Mouse (Mus musculus) E14TG2a.4 (cell line): Measurements from ENCODE around the gene Olfr172.

Experiments used
- H3K27me3 ChIP-seq: 2 replicates; pipeline ENCODE4 v1.6.1; 2014; ENCODE audit warnings: low read length, control low read depth; ENCODE audit not compliant: insufficient read depth
- H3K36me3 ChIP-seq: 2 replicates; pipeline ENCODE4 v1.6.1; 2014; ENCODE audit warnings: low read length, control low read depth; ENCODE audit not compliant: insufficient read depth
- H3K4me1 ChIP-seq: replicated peaks from 2 replicates; pipeline ENCODE4 v1.6.1; 2014; ENCODE audit warnings: low read depth, low read length, control low read depth
- H3K4me3 ChIP-seq: replicated peaks from 2 replicates; pipeline ENCODE4 v1.5.1; 2014; ENCODE audit warnings: mild to moderate bottlenecking, low read length
- H3K9me3 ChIP-seq: 2 replicates; pipeline ENCODE4 v1.6.1; 2014; ENCODE audit warnings: low read length, control low read depth
- CTCF ChIP-seq: conservative IDR thresholded peaks from 2 replicates; pipeline ENCODE4 v1.5.1; 2014; ENCODE audit warnings: low read length
- NANOG ChIP-seq: IDR thresholded peaks from 2 replicates; pipeline ENCODE4 v1.6.1; 2014; ENCODE audit warnings: borderline replicate concordance, low read length, mixed read lengths
- POU5F1 ChIP-seq: IDR thresholded peaks from 2 replicates; pipeline ENCODE4 v1.6.1; 2014; ENCODE audit warnings: low read length, borderline replicate concordance

Olfr172 gene

GRCm38 (mm10) chr16:58763076-58763475 lies at the start of gene Olfr172:
TSS of gene Olfr172 (minus strand) at chr16:58763176.
- H3K4me1 ChIP-seq, result no peaks in the 10 kb centered on the region
- no peaks in the 10 kb centered on the region for H3K9me3 ChIP-seq
- no peak within 1 kb of the TSS for H3K4me3 ChIP-seq
- H3K27me3 ChIP-seq, result no peaks in the 10 kb centered on the region
- H3K36me3 ChIP-seq, result no peaks in the 10 kb centered on the region
- TF ChIP-seq CTCF (no peak), NANOG (no peak), POU5F1 (no peak)

GRCm38 (mm10) chr16:58800168-58800567 lies 37.2 kb upstream of the Olfr172 start, which contains the start of gene Olfr173:
TSS of gene Olfr173 (minus strand) at chr16:58800268.
- no peak for TF ChIP-seq NANOG
- TF ChIP-seq POU5F1, result no peak
- TF ChIP-seq CTCF, result no peak
- no peaks in the 10 kb centered on the region for H3K4me1 ChIP-seq

GRCm38 (mm10) chr16:58756191-58756590 lies 6.8 kb downstream of the Olfr172 start:
- no peaks in the 10 kb centered on the region for H3K9me3 ChIP-seq
- H3K4me1 ChIP-seq, result no peaks in the 10 kb centered on the region
- no peaks in the 10 kb centered on the region for H3K36me3 ChIP-seq
- H3K4me3 ChIP-seq, result no peak overlapping the region
- no peaks in the 10 kb centered on the region for H3K27me3 ChIP-seq
- TF ChIP-seq CTCF, result no peak
- TF ChIP-seq NANOG, result no peak
- TF ChIP-seq POU5F1, result no peak

More at GRCm38 (mm10) chr16:58800168-58800567, 37.2 kb upstream of the Olfr172 start, which contains the start of gene Olfr173:
- H3K27me3 ChIP-seq, result no peaks in the 10 kb centered on the region
- H3K4me3 ChIP-seq, result no peak within 1 kb of the TSS
- peaks cover 24% of the 10 kb centered on the region for H3K9me3 ChIP-seq
- H3K36me3 ChIP-seq, result no peaks in the 10 kb centered on the region

- Histone ChIP-seq H3K9me3 (no peaks in the 10 kb centered on the region), H3K36me3 (no peaks in the 10 kb centered on the region), H3K4me1 (no peaks in the 10 kb centered on the region), H3K27me3 (no peaks in the 10 kb centered on the region), H3K4me3 (no peak overlapping the region)
- TF ChIP-seq NANOG (no peak), POU5F1 (no peak), CTCF (peak; percentile 34)
These were observed 11.7 kb downstream of the Olfr172 start for GRCm38 (mm10) chr16:58751314-58751713.

GRCm38 (mm10) chr16:58746715-58747114 lies 16.3 kb downstream of the Olfr172 start:
- no peaks in the 10 kb centered on the region for H3K4me1 ChIP-seq
- no peak overlapping the region for H3K4me3 ChIP-seq
- no peak for TF ChIP-seq POU5F1
- TF ChIP-seq CTCF, result no peak
- TF ChIP-seq NANOG, result no peak
- no peaks in the 10 kb centered on the region for H3K9me3 ChIP-seq
- no peaks in the 10 kb centered on the region for H3K27me3 ChIP-seq
- H3K36me3 ChIP-seq, result no peaks in the 10 kb centered on the region

- no peak for TF ChIP-seq NANOG
- no peak for TF ChIP-seq POU5F1
- TF ChIP-seq CTCF, result no peak
These were observed 22.2 kb downstream of the Olfr172 start for GRCm38 (mm10) chr16:58740751-58741150.

GRCm38 (mm10) chr16:58738800-58739199 lies 24.2 kb downstream of the Olfr172 start:
- Histone ChIP-seq H3K36me3 (peaks cover 5% of the 10 kb centered on the region), H3K27me3 (no peaks in the 10 kb centered on the region), H3K4me3 (no peak overlapping the region), H3K4me1 (peaks cover 7% of the 10 kb centered on the region), H3K9me3 (no peaks in the 10 kb centered on the region)
- no peak for TF ChIP-seq POU5F1
- no peak for TF ChIP-seq CTCF
- no peak for TF ChIP-seq NANOG

More at GRCm38 (mm10) chr16:58740751-58741150, 22.2 kb downstream of the Olfr172 start:
- Histone ChIP-seq H3K4me1 (peaks cover 7% of the 10 kb centered on the region), H3K9me3 (no peaks in the 10 kb centered on the region), H3K27me3 (no peaks in the 10 kb centered on the region), H3K4me3 (no peak overlapping the region), H3K36me3 (no peaks in the 10 kb centered on the region)

GRCm38 (mm10) chr16:58738205-58738604 lies 24.8 kb downstream of the Olfr172 start:
- Histone ChIP-seq H3K4me3 (no peak overlapping the region), H3K27me3 (no peaks in the 10 kb centered on the region), H3K4me1 (peaks cover 7% of the 10 kb centered on the region), H3K9me3 (no peaks in the 10 kb centered on the region), H3K36me3 (peaks cover 7% of the 10 kb centered on the region)
- TF ChIP-seq NANOG (no peak), CTCF (peak; percentile 16; the same call in 1 of the 2 replicates), POU5F1 (no peak)

GRCm38 (mm10) chr16:58728176-58728671 lies 34.8 kb downstream of the Olfr172 start:
- H3K4me1 ChIP-seq, result peaks cover 10% of the 10 kb centered on the region
- peaks cover 35% of the 10 kb centered on the region for H3K36me3 ChIP-seq
- H3K9me3 ChIP-seq, result no peaks in the 10 kb centered on the region
- H3K27me3 ChIP-seq, result no peaks in the 10 kb centered on the region
- no peak for TF ChIP-seq NANOG
- TF ChIP-seq POU5F1, result no peak
- no peak for TF ChIP-seq CTCF
- peak overlapping the region; percentile 89 for H3K4me3 ChIP-seq
